Mouse (Mus musculus) erythroblast, embryonic 14.5 days (primary cell): Measurements from ENCODE around the gene Gli2.

Experiments
- GATA1 ChIP-seq: IDR thresholded peaks from 2 replicates; pipeline ENCODE4 v1.6.1; 2012; ENCODE audit warnings: low read length, inconsistent platforms, mixed read lengths
- TAL1 ChIP-seq: IDR thresholded peaks from 3 replicates; pipeline ENCODE4 v1.6.1; 2012; ENCODE audit warnings: low read length, inconsistent platforms, mixed read lengths

DNA sequence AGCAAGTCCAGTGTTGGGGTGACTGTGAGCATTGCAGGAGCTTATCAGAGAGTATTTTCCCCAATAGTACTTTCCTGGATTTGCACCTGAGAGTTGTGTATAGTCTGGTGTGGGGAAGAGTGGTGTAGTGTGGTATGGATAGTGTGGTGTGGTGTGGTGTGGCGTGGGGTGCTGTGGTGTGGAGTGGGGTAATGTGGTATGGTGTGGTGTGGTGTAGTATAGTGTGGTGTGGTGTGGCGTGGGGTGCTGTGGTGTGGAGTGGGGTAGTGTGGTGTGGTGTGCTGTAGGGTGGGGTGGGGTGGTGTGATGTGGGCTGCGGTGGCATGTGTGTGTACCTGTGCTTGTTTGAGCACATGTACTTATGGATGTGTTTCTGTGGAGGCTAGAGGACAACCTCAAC is 246.7 kb downstream of the Gli2 start:
- TF ChIP-seq TAL1 = no peak
- no peak for TF ChIP-seq GATA1
